Mouse (Mus musculus): ENCODE measurements at regions not wholly inside any gene's neighbourhood (a gene's known extent, or its start where the extent isn't known, plus 50 kb on each side); places are given as distances from the start of the nearest gene placed in this dataset.

- ATAC-seq (ENCODE audit: low FRiP score): no peak
- H3K4me1 ChIP-seq (replicated peaks; ENCODE audit: control insufficient read depth, insufficient read depth, low read length): no peaks in the 10 kb centered on the region
- no peak for DNase-seq (ENCODE audit: low spot score)
- no peak overlapping the region for H3K4me3 ChIP-seq (ENCODE audit: low read depth, low read length)
- 87% methylated on average over 7 of the region's 7 CpGs for WGBS
- H3K27ac ChIP-seq (ENCODE audit: low read depth, low read length): no peak overlapping the region
- H3K4me2 ChIP-seq (replicated peaks; ENCODE audit: low read depth, low read length): no peak overlapping the region
- H3K36me3 ChIP-seq (ENCODE audit: control insufficient read depth, insufficient read depth, low read length): no peaks in the 10 kb centered on the region
- H3K9ac ChIP-seq (ENCODE audit: low read depth, low read length): no peak overlapping the region
- no peaks in the 10 kb centered on the region for H3K9me3 ChIP-seq (ENCODE audit: control insufficient read depth, low read length)
- no peaks in the 10 kb centered on the region for H3K27me3 ChIP-seq (ENCODE audit: control insufficient read depth, insufficient read depth, low read length)
These were observed 66.2 kb upstream of the Synm start for GRCm38 (mm10) chr7:67825636-67826280.

DNA sequence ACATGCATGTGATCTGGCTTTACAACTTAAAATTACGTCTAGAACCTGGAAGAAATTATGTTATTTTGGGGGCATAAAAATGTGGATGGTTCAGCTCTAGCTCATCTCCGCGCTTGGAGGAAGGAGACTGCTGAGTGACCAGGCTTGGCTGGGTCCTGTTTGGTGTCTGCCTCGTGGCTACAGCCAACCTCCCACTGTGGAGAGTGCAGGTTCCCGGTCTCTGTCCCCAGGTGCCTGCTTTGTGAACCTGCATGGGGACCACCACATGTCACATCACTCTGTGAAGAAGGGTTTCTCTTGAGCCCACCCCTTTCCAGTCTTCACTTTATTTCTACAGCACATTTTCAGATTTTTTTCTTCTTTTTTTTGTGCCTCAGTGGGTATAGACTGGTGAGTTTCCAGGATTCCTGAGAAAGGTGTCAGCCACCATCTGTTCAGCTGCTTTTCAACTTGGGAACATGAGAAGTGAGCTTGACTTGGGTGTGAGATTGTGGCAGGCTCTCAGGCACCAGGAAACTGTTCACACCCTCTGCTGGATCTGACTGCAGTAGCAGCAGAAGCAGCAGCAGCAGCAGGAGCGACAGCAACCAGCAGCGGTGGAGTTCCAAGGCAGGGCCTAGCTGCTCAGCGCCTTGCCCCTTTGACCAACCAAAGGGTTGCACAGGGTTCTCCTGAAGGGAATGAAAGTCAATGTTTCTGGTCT, 64.6 kb upstream of the Synm start:
- Histone ChIP-seq H3K27ac (ENCODE audit: low read depth, low read length) (no peak overlapping the region), H3K4me1 (replicated peaks; ENCODE audit: control insufficient read depth, insufficient read depth, low read length) (no peaks in the 10 kb centered on the region), H3K9me3 (ENCODE audit: control insufficient read depth, low read length) (no peaks in the 10 kb centered on the region), H3K36me3 (ENCODE audit: control insufficient read depth, insufficient read depth, low read length) (no peaks in the 10 kb centered on the region), H3K4me2 (replicated peaks; ENCODE audit: low read depth, low read length) (no peak overlapping the region), H3K4me3 (ENCODE audit: low read depth, low read length) (no peak overlapping the region), H3K27me3 (ENCODE audit: control insufficient read depth, insufficient read depth, low read length) (no peaks in the 10 kb centered on the region), H3K9ac (ENCODE audit: low read depth, low read length) (no peak overlapping the region)
- DNase-seq (ENCODE audit: low spot score): no peak
- WGBS: 64% methylated on average over 8 of the region's 8 CpGs
- ATAC-seq (ENCODE audit: low FRiP score): no peak

DNA sequence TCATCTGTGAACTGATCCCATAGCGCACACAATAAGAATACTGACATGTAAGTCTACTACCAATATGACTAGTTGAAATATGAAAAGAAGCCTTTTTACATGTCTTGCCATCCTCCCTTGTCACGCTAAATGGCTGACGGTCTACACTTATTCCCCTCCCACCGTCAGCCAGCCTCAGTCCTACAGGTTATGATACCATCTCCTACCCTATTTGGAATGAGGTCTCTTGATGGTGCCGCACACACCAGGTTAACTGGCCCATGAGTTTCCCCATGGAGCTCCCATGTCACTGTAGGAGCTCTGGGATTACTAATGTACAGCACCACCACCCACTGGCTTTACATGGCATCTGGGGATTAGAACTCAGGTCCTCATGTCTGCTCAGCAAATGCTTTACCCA, 60.0 kb upstream of the Synm start:
- no peaks in the 10 kb centered on the region for H3K4me1 ChIP-seq (replicated peaks; ENCODE audit: control insufficient read depth, insufficient read depth, low read length)
- no peak for DNase-seq (ENCODE audit: low spot score)
- H3K4me2 ChIP-seq (replicated peaks; ENCODE audit: low read depth, low read length): no peak overlapping the region
- H3K27me3 ChIP-seq (ENCODE audit: control insufficient read depth, insufficient read depth, low read length): no peaks in the 10 kb centered on the region
- H3K9ac ChIP-seq (ENCODE audit: low read depth, low read length): no peak overlapping the region
- WGBS: 92% methylated on average over 5 of the region's 5 CpGs
- no peak for ATAC-seq (ENCODE audit: low FRiP score)
- H3K27ac ChIP-seq (ENCODE audit: low read depth, low read length): no peak overlapping the region
- H3K4me3 ChIP-seq (ENCODE audit: low read depth, low read length): no peak overlapping the region
- H3K9me3 ChIP-seq (ENCODE audit: control insufficient read depth, low read length): no peaks in the 10 kb centered on the region
- H3K36me3 ChIP-seq (ENCODE audit: control insufficient read depth, insufficient read depth, low read length): no peaks in the 10 kb centered on the region

- H3K4me2 ChIP-seq (replicated peaks; ENCODE audit: low read depth, low read length): no peak overlapping the region
- 95% methylated on average over 6 of the region's 6 CpGs for WGBS
- no peaks in the 10 kb centered on the region for H3K27me3 ChIP-seq (ENCODE audit: control insufficient read depth, insufficient read depth, low read length)
- DNase-seq (ENCODE audit: low spot score): no peak
- H3K9me3 ChIP-seq (ENCODE audit: control insufficient read depth, low read length): no peaks in the 10 kb centered on the region
- no peak overlapping the region for H3K9ac ChIP-seq (ENCODE audit: low read depth, low read length)
- H3K36me3 ChIP-seq (ENCODE audit: control insufficient read depth, insufficient read depth, low read length): no peaks in the 10 kb centered on the region
- ATAC-seq (ENCODE audit: low FRiP score): no peak
- no peak overlapping the region for H3K4me3 ChIP-seq (ENCODE audit: low read depth, low read length)
- H3K4me1 ChIP-seq (replicated peaks; ENCODE audit: control insufficient read depth, insufficient read depth, low read length): no peaks in the 10 kb centered on the region
- no peak overlapping the region for H3K27ac ChIP-seq (ENCODE audit: low read depth, low read length)
These were observed 58.0 kb upstream of the Synm start for GRCm38 (mm10) chr7:67817556-67817955.

GRCm38 (mm10) chr7:67814861-67815260, 55.3 kb upstream of the Synm start:
- Histone ChIP-seq H3K9me3 (ENCODE audit: control insufficient read depth, low read length) (no peaks in the 10 kb centered on the region), H3K36me3 (ENCODE audit: control insufficient read depth, insufficient read depth, low read length) (no peaks in the 10 kb centered on the region), H3K9ac (ENCODE audit: low read depth, low read length) (no peak overlapping the region), H3K4me2 (replicated peaks; ENCODE audit: low read depth, low read length) (no peak overlapping the region), H3K4me3 (ENCODE audit: low read depth, low read length) (no peak overlapping the region), H3K4me1 (replicated peaks; ENCODE audit: control insufficient read depth, insufficient read depth, low read length) (no peaks in the 10 kb centered on the region), H3K27me3 (ENCODE audit: control insufficient read depth, insufficient read depth, low read length) (no peaks in the 10 kb centered on the region), H3K27ac (ENCODE audit: low read depth, low read length) (no peak overlapping the region)
- WGBS: 71% methylated on average over 9 of the region's 9 CpGs
- ATAC-seq (ENCODE audit: low FRiP score): no peak
- DNase-seq (ENCODE audit: low spot score): no peak
